Mouse (Mus musculus) limb, embryonic 13.5 days (tissue): ENCODE measurements around the gene Cop1. TPM values are rescaled to one million over a fixed set of nuclear protein-coding genes. Genes with fewer than 3 reads are reported as not detected.
A peak's percentile ranks its signal among the peaks of the same experiment; 100 is the strongest.

Experiments
- ATAC-seq: fragments of 200-750 bp; cut with Nextera tagmentation; 2 replicates; pipeline ENCODE4 v1.8.0; 2017; ENCODE audit warnings: low read depth, moderate number of reproducible peaks, moderate TSS enrichment; ENCODE audit not compliant: low FRiP score
- H3K27ac ChIP-seq: fragments of 300-500 bp; sonication (generic); 2 replicates; pipeline ENCODE4 v1.5.1; 2015; ENCODE audit warnings: inconsistent platforms, mild to moderate bottlenecking, moderate library complexity
- H3K27me3 ChIP-seq: fragments of 300-500 bp; sonication (generic); 2 replicates; pipeline ENCODE4 v1.6.1; 2015; ENCODE audit warnings: mild to moderate bottlenecking, inconsistent platforms
- H3K36me3 ChIP-seq: fragments of 300-500 bp; sonication (generic); 2 replicates; pipeline ENCODE4 v1.6.1; 2015; ENCODE audit warnings: inconsistent platforms, mild to moderate bottlenecking, moderate library complexity
- H3K4me1 ChIP-seq: fragments of 300-500 bp; sonication (generic); 2 replicates; pipeline ENCODE4 v1.6.1; 2015; ENCODE audit warnings: inconsistent platforms
- H3K4me2 ChIP-seq: fragments of 300-500 bp; sonication (generic); replicated peaks from 2 replicates; pipeline ENCODE4 v1.6.1; 2015; ENCODE audit warnings: inconsistent platforms, mild to moderate bottlenecking, moderate library complexity
- H3K4me3 ChIP-seq: fragments of 300-500 bp; sonication (generic); 2 replicates; pipeline ENCODE4 v1.5.1; 2015; ENCODE audit warnings: moderate library complexity, mild to moderate bottlenecking, inconsistent platforms
- H3K9ac ChIP-seq: fragments of 300-500 bp; sonication (generic); 2 replicates; pipeline ENCODE4 v1.6.1; 2015; ENCODE audit warnings: mild to moderate bottlenecking, inconsistent platforms
- H3K9me3 ChIP-seq: fragments of 300-500 bp; sonication (generic); 2 replicates; pipeline ENCODE4 v1.6.1; 2016; ENCODE audit warnings: inconsistent platforms
- WGBS: fragments of 180-500 bp; shearing (Covaris S2); methylation state at CpG from one replicate; pipeline ENCODE4 v1.1.7; 2015; 5-methylcytosine and 5-hydroxymethylcytosine counted together
- microRNA-seq: library from miRNA; unstranded; fragments of <30 nt; microRNA quantifications from one replicate; pipeline ENCODE4, GENCODE M21; 2016
- polyA plus RNA-seq: library from polyadenylated mRNA; unstranded; fragments of >200 nt; fragmentation: Nextera tagmentation; extraction: Ambion mirVana; gene quantifications from 2 replicates; pipeline ENCODE4 v1.2.1, GENCODE M21; 2015

Cop1 gene
- polyA plus RNA-seq, 1 experiment from 2014 or later, result 35.2 TPM

- Histone ChIP-seq H3K4me1 (peaks cover 13% of the 10 kb centered on the region), H3K36me3 (no peaks in the 10 kb centered on the region), H3K4me2 (0 out of 2 replicates have a peak overlapping the region, but pooled peaks have one; percentile 16), H3K9me3 (no peaks in the 10 kb centered on the region), H3K9ac (no peak overlapping the region), H3K27me3 (0 out of 2 replicates have a peak, but pooled peaks cover 4% of the 10 kb centered on the region), H3K27ac (peak overlapping the region; percentile 44; the same call in 1 of the 2 replicates), H3K4me3 (no peak overlapping the region)
- 53% methylated on average over 8 of the region's 8 CpGs for WGBS
- no peak for ATAC-seq
Observed at GRCm38 (mm10) chr1:159392667-159393066, 160.5 kb downstream of the Cop1 start.

- H3K4me1 ChIP-seq, result peaks cover 13% of the 10 kb centered on the region
- no peaks in the 10 kb centered on the region for H3K36me3 ChIP-seq
- 9% methylated on average over 6 of the region's 6 CpGs for WGBS
- peak overlapping the region; percentile 44; the same call in 1 of the 2 replicates for H3K27ac ChIP-seq
- H3K9ac ChIP-seq, result no peak overlapping the region
- H3K4me2 ChIP-seq, result 0 out of 2 replicates have a peak overlapping the region, but pooled peaks have one; percentile 16
- H3K4me3 ChIP-seq, result no peak overlapping the region
- peak; percentile 68 for ATAC-seq
- H3K27me3 ChIP-seq, result 0 out of 2 replicates have a peak, but pooled peaks cover 4% of the 10 kb centered on the region
- H3K9me3 ChIP-seq, result no peaks in the 10 kb centered on the region
Observed at GRCm38 (mm10) chr1:159393070-159393699, 161.1 kb downstream of the Cop1 start.

GRCm38 (mm10) chr1:159393931-159394330 is 161.8 kb downstream of the Cop1 start:
- 47% methylated on average over 1 of the region's 1 CpGs for WGBS
- no peak overlapping the region for H3K4me2 ChIP-seq
- no peak overlapping the region for H3K27ac ChIP-seq
- 0 out of 2 replicates have a peak, but pooled peaks cover 4% of the 10 kb centered on the region for H3K27me3 ChIP-seq
- no peaks in the 10 kb centered on the region for H3K9me3 ChIP-seq
- H3K36me3 ChIP-seq, result no peaks in the 10 kb centered on the region
- peaks cover 13% of the 10 kb centered on the region for H3K4me1 ChIP-seq
- ATAC-seq, result no peak
- H3K9ac ChIP-seq, result no peak overlapping the region
- H3K4me3 ChIP-seq, result no peak overlapping the region

- H3K9ac ChIP-seq, result no peak overlapping the region
- no peaks in the 10 kb centered on the region for H3K36me3 ChIP-seq
- no peaks in the 10 kb centered on the region for H3K9me3 ChIP-seq
- H3K4me3 ChIP-seq, result 0 out of 2 replicates have a peak overlapping the region, but pooled peaks have one; percentile 20
- WGBS, result 5% methylated on average over 9 of the region's 9 CpGs
- H3K4me1 ChIP-seq, result peaks cover 13% of the 10 kb centered on the region
- ATAC-seq, result no peak
- peak overlapping the region; percentile 55 for H3K4me2 ChIP-seq
- H3K27me3 ChIP-seq, result 0 out of 2 replicates have a peak, but pooled peaks cover 4% of the 10 kb centered on the region
- no peak overlapping the region for H3K27ac ChIP-seq
Observed at GRCm38 (mm10) chr1:159396515-159396914, 164.4 kb downstream of the Cop1 start.

Small RNAs within 50 kb of the gene (microRNA-seq; reads per million reads assigned to microRNA genes)
- gene Mir1843b, result 17.6 reads per million, percentile 33 among the genes with 10 or more reads in this experiment
